Mouse (Mus musculus) liver, embryonic 14.5 days (tissue): ENCODE measurements around the gene Lbp.

Experiments used
- CTCF ChIP-seq: IDR thresholded peaks from 2 replicates; pipeline ENCODE4 v1.5.1; 2016; ENCODE audit warnings: antibody characterized with exemption, low read depth, control low read depth
- EP300 ChIP-seq: IDR thresholded peaks from 2 replicates; pipeline ENCODE4 v1.6.1; 2016; ENCODE audit warnings: antibody characterized with exemption, low read depth

DNA sequence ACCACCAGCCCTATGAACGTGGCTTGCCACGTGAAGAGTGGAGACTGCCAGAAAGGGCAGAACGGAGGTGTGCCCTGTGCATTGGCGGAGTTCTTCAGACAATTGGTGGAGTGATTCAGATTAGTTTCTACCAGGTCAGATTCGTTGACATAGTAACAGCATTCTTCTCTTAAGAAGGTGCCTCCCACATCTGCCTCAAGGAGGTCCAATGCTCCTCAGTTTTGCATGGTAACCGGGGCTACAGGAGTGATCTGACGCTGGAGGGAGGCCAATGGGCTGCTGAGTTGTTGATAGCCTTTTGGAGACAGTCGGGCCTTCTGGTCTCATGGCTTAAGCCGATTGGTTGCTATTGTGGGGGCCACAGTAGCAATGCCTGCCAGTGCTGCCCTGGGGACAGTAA lies 10.6 kb upstream of the Lbp start:
- TF ChIP-seq CTCF, result no peak
- no peak for TF ChIP-seq EP300
